Mouse (Mus musculus) thymus, adult 18-20 months (tissue): ENCODE measurements around the gene Ifnar2.
"Not testable (repeated sequence)": the region's sequence is repeated elsewhere in the genome, so short reads cannot be mapped to it uniquely, and the experiment has no call there.

ENCODE experiments used
- DNase-seq, 2 experiments: peaks; one replicate each; pipeline ENCODE4 v3.0.0; 2022; ENCODE audit warnings: mixed read lengths in 2 of 2

The Ifnar2 gene

GRCm38 (mm10) chr16:91432720-91433328 is 60.2 kb downstream of the Ifnar2 start:
- DNase-seq = no peak

- DNase-seq = peak; percentile 40 to 64
Measured at GRCm38 (mm10) chr16:91433329-91433933, 60.8 kb downstream of the Ifnar2 start.

GRCm38 (mm10) chr16:91434119-91434518 is 61.5 kb downstream of the Ifnar2 start:
- no peak for DNase-seq

- no peak for DNase-seq
Measured at GRCm38 (mm10) chr16:91438081-91438480, 65.5 kb downstream of the Ifnar2 start.

GRCm38 (mm10) chr16:91438599-91438998 is 66.0 kb downstream of the Ifnar2 start:
- DNase-seq = not testable (repeated sequence)

- no peak for DNase-seq
Measured at GRCm38 (mm10) chr16:91441366-91441765, 68.8 kb downstream of the Ifnar2 start.

- peak in 1 of 2 experiments; percentile 30 for DNase-seq
Measured at GRCm38 (mm10) chr16:91441811-91442240, 69.2 kb downstream of the Ifnar2 start.

- peak; percentile 38 to 72 for DNase-seq
Measured at GRCm38 (mm10) chr16:91442446-91442845, 69.9 kb downstream of the Ifnar2 start.

GRCm38 (mm10) chr16:91443211-91443611 is 70.6 kb downstream of the Ifnar2 start:
- DNase-seq = peak in 1 of 2 experiments; percentile 52

GRCm38 (mm10) chr16:91444847-91445246 is 72.3 kb downstream of the Ifnar2 start:
- no peak for DNase-seq

GRCm38 (mm10) chr16:91445566-91445965 is 73.0 kb downstream of the Ifnar2 start:
- DNase-seq = peak; percentile 49 to 76

- no peak for DNase-seq
Measured at GRCm38 (mm10) chr16:91446778-91447511, 74.4 kb downstream of the Ifnar2 start.

GRCm38 (mm10) chr16:91447512-91447900 is 74.9 kb downstream of the Ifnar2 start:
- DNase-seq = no peak

GRCm38 (mm10) chr16:91448088-91448487 is 75.5 kb downstream of the Ifnar2 start:
- DNase-seq = peak; percentile 34 to 56

- DNase-seq = no peak
Measured at GRCm38 (mm10) chr16:91448895-91449294, 76.3 kb downstream of the Ifnar2 start.

GRCm38 (mm10) chr16:91450137-91451064 is 77.8 kb downstream of the Ifnar2 start:
- DNase-seq = no peak

- peak in 1 of 2 experiments; percentile 47 for DNase-seq
Measured at GRCm38 (mm10) chr16:91451949-91452348, 79.4 kb downstream of the Ifnar2 start.

GRCm38 (mm10) chr16:91452363-91452896 is 79.8 kb downstream of the Ifnar2 start:
- no peak for DNase-seq
